Mouse (Mus musculus): ENCODE data around the gene Gab1. TPM values are rescaled to one million over a fixed set of nuclear protein-coding genes. Genes with fewer than 3 reads are reported as not detected.

The Gab1 gene
- polyA plus RNA-seq, 1 experiment = 0.24 TPM

- no peak overlapping the region for H3K4me3 ChIP-seq (replicated peaks)
- H3K9me3 ChIP-seq (ENCODE audit: control insufficient read depth, low read length) = no peaks in the 10 kb centered on the region
- H3K4me1 ChIP-seq (ENCODE audit: control insufficient read depth) = peaks cover 1% of the 10 kb centered on the region; the same call in 1 of the 2 replicates
- H3K36me3 ChIP-seq (ENCODE audit: control insufficient read depth) = peaks cover 73% of the 10 kb centered on the region
- H3K27me3 ChIP-seq (ENCODE audit: control insufficient read depth) = no peaks in the 10 kb centered on the region
- TF ChIP-seq TAL1 (IDR thresholded peaks at IDR 0.05; ENCODE audit: low read length) = no peak
- no peak for TF ChIP-seq GATA1 (IDR thresholded peaks at IDR 0.05; ENCODE audit: low read length)
Measured at GRCm38 (mm10) chr8:80840090-80840489, 40.2 kb downstream of the Gab1 start.

GRCm38 (mm10) chr8:80838199-80838598 lies 42.1 kb downstream of the Gab1 start:
- TF ChIP-seq GATA1 (IDR thresholded peaks at IDR 0.05; ENCODE audit: low read length) (no peak), TAL1 (IDR thresholded peaks at IDR 0.05; ENCODE audit: low read length) (no peak)
- Histone ChIP-seq H3K9me3 (ENCODE audit: control insufficient read depth, low read length) (no peaks in the 10 kb centered on the region), H3K36me3 (ENCODE audit: control insufficient read depth) (peaks cover 80% of the 10 kb centered on the region), H3K27me3 (ENCODE audit: control insufficient read depth) (no peaks in the 10 kb centered on the region), H3K4me3 (replicated peaks) (no peak overlapping the region), H3K4me1 (ENCODE audit: control insufficient read depth) (peaks cover 1% of the 10 kb centered on the region; the same call in 1 of the 2 replicates)

GRCm38 (mm10) chr8:80835401-80835800 lies 44.9 kb downstream of the Gab1 start:
- peaks cover 72% of the 10 kb centered on the region for H3K36me3 ChIP-seq (ENCODE audit: control insufficient read depth)
- H3K4me1 ChIP-seq (ENCODE audit: control insufficient read depth) = no peaks in the 10 kb centered on the region
- H3K9me3 ChIP-seq (ENCODE audit: control insufficient read depth, low read length) = no peaks in the 10 kb centered on the region
- TF ChIP-seq TAL1 (IDR thresholded peaks at IDR 0.05; ENCODE audit: low read length) (no peak), GATA1 (IDR thresholded peaks at IDR 0.05; ENCODE audit: low read length) (no peak)
- no peaks in the 10 kb centered on the region for H3K27me3 ChIP-seq (ENCODE audit: control insufficient read depth)
- no peak overlapping the region for H3K4me3 ChIP-seq (replicated peaks)

DNA sequence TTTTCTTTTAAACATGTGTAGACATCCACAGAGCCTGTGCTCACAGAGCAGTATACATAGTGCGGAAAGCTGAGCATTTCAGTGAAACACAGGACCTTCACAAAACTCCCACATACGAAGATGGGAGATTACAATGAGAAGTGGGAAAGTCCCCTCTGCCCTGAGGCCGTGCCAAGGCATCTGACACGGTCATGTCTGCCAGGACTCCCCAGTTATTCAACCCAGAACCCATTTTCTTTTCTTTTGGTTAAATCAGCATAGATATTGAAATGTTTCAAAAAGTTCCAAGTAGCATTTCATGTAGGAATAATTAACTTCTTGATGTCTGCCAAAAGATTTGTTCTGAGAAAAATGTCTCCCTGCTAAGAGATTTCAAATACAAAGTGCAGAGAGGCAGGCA lies 45.9 kb downstream of the Gab1 start:
- TF ChIP-seq TAL1 (IDR thresholded peaks at IDR 0.05; ENCODE audit: low read length) (no peak), GATA1 (IDR thresholded peaks at IDR 0.05; ENCODE audit: low read length) (no peak)
- Histone ChIP-seq H3K9me3 (ENCODE audit: control insufficient read depth, low read length) (no peaks in the 10 kb centered on the region), H3K4me3 (replicated peaks) (no peak overlapping the region), H3K4me1 (ENCODE audit: control insufficient read depth) (no peaks in the 10 kb centered on the region), H3K27me3 (ENCODE audit: control insufficient read depth) (no peaks in the 10 kb centered on the region), H3K36me3 (ENCODE audit: control insufficient read depth) (peaks cover 72% of the 10 kb centered on the region)

- H3K36me3 ChIP-seq (ENCODE audit: control insufficient read depth) = peaks cover 66% of the 10 kb centered on the region
- H3K27me3 ChIP-seq (ENCODE audit: control insufficient read depth) = no peaks in the 10 kb centered on the region
- no peaks in the 10 kb centered on the region for H3K4me1 ChIP-seq (ENCODE audit: control insufficient read depth)
- TF ChIP-seq TAL1 (IDR thresholded peaks at IDR 0.05; ENCODE audit: low read length) (no peak), GATA1 (IDR thresholded peaks at IDR 0.05; ENCODE audit: low read length) (no peak)
- no peak overlapping the region for H3K4me3 ChIP-seq (replicated peaks)
- no peaks in the 10 kb centered on the region for H3K9me3 ChIP-seq (ENCODE audit: control insufficient read depth, low read length)
Measured at GRCm38 (mm10) chr8:80832534-80832933, 47.8 kb downstream of the Gab1 start.

- Histone ChIP-seq H3K36me3 (ENCODE audit: control insufficient read depth) (peaks cover 64% of the 10 kb centered on the region), H3K9me3 (ENCODE audit: control insufficient read depth, low read length) (no peaks in the 10 kb centered on the region), H3K4me3 (replicated peaks) (no peak overlapping the region), H3K27me3 (ENCODE audit: control insufficient read depth) (no peaks in the 10 kb centered on the region), H3K4me1 (ENCODE audit: control insufficient read depth) (no peaks in the 10 kb centered on the region)
- no peak for TF ChIP-seq GATA1 (IDR thresholded peaks at IDR 0.05; ENCODE audit: low read length)
- no peak for TF ChIP-seq TAL1 (IDR thresholded peaks at IDR 0.05; ENCODE audit: low read length)
Measured at GRCm38 (mm10) chr8:80831876-80832524, 48.3 kb downstream of the Gab1 start.

GRCm38 (mm10) chr8:80830724-80831566 lies 49.4 kb downstream of the Gab1 start:
- Histone ChIP-seq H3K4me3 (replicated peaks) (no peak overlapping the region), H3K27me3 (ENCODE audit: control insufficient read depth) (no peaks in the 10 kb centered on the region), H3K36me3 (ENCODE audit: control insufficient read depth) (peaks cover 69% of the 10 kb centered on the region), H3K9me3 (ENCODE audit: control insufficient read depth, low read length) (no peaks in the 10 kb centered on the region), H3K4me1 (ENCODE audit: control insufficient read depth) (no peaks in the 10 kb centered on the region; the same call in 1 of the 2 replicates)
- TF ChIP-seq TAL1 (IDR thresholded peaks at IDR 0.05; ENCODE audit: low read length) (no peak), GATA1 (IDR thresholded peaks at IDR 0.05; ENCODE audit: low read length) (no peak)

DNA sequence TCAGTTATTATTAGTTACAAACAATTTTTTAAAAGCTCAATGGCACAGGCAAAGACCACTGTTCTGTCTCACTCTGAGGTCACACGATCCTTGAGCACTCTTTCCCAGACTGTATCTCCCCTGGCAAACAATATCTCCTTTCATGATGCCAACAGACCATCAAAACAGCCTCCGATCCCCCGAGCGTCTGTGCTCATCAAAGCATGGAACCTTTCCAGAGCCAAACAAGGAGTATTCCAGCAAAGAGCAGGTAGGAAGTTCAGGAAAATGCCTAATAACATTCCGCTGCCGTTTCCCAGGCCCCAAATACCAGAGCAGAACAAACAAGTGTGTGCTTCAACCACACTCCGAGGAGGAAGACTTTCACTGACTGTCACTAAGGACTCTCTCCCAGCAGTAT lies 50.2 kb downstream of the Gab1 start:
- H3K4me3 ChIP-seq (replicated peaks) = no peak overlapping the region
- TF ChIP-seq TAL1 (IDR thresholded peaks at IDR 0.05; ENCODE audit: low read length) (no peak), GATA1 (IDR thresholded peaks at IDR 0.05; ENCODE audit: low read length) (no peak)
- H3K27me3 ChIP-seq (ENCODE audit: control insufficient read depth) = no peaks in the 10 kb centered on the region
- H3K9me3 ChIP-seq (ENCODE audit: control insufficient read depth, low read length) = no peaks in the 10 kb centered on the region
- peaks cover 2% of the 10 kb centered on the region; the same call in 1 of the 2 replicates for H3K4me1 ChIP-seq (ENCODE audit: control insufficient read depth)
- H3K36me3 ChIP-seq (ENCODE audit: control insufficient read depth) = peaks cover 70% of the 10 kb centered on the region

DNA sequence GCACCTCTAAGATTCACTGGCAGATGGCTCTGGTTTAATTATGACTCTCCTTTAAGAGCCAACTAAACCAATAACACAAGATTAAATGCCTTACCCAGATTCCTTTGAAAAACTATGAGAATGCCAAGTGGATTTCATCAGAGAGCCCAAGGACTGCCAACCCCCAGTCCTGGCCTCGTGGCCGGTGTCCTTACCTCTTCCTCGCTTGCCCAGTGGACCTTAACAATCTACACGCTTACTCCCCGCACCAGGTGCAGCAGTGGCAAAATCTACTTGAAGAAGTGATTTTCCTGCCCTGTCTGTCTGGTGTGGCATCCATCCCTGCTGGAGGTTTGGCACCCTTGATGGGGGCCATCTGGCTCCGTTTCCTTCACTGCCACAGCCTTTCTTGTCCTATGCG lies 53.3 kb downstream of the Gab1 start:
- no peaks in the 10 kb centered on the region for H3K9me3 ChIP-seq (ENCODE audit: control insufficient read depth, low read length)
- no peak overlapping the region for H3K4me3 ChIP-seq (replicated peaks)
- TF ChIP-seq TAL1 (IDR thresholded peaks at IDR 0.05; ENCODE audit: low read length) = no peak
- no peak for TF ChIP-seq GATA1 (IDR thresholded peaks at IDR 0.05; ENCODE audit: low read length)
- peaks cover 3% of the 10 kb centered on the region; the same call in 1 of the 2 replicates for H3K4me1 ChIP-seq (ENCODE audit: control insufficient read depth)
- no peaks in the 10 kb centered on the region for H3K27me3 ChIP-seq (ENCODE audit: control insufficient read depth)
- peaks cover 72% of the 10 kb centered on the region for H3K36me3 ChIP-seq (ENCODE audit: control insufficient read depth)

All from erythroblast, embryonic 14.5 days (primary cell).